Mouse (Mus musculus): ENCODE measurements around the gene Stxbp6.
A peak's percentile ranks its signal among the peaks of the same experiment; 100 is the strongest.

Stxbp6 gene

GRCm38 (mm10) chr12:44918929-44919328, 155.6 kb downstream of the Stxbp6 start:
- no peak for DNase-seq (ENCODE audit: low read depth, low spot score)

DNA sequence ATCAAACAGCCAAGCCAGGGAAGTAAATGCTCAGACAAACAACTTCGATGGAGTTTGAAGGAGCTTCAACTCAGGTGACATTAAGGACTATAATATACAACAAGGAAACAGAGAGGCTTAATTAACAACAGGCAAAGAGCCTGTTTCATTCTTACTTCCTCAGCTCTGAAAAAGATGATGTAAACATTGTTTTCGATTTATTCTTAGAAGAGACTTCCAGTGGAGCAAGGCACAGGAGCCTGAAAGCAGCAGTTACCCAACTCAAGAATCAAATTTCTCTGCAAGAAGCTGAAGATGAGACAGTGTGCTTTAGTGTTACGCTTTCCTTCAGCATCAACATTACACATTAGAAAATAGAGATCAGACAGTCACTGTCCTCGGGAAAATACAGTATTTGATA, 160.7 kb downstream of the Stxbp6 start:
- no peak for DNase-seq (ENCODE audit: low read depth, low spot score)

DNA sequence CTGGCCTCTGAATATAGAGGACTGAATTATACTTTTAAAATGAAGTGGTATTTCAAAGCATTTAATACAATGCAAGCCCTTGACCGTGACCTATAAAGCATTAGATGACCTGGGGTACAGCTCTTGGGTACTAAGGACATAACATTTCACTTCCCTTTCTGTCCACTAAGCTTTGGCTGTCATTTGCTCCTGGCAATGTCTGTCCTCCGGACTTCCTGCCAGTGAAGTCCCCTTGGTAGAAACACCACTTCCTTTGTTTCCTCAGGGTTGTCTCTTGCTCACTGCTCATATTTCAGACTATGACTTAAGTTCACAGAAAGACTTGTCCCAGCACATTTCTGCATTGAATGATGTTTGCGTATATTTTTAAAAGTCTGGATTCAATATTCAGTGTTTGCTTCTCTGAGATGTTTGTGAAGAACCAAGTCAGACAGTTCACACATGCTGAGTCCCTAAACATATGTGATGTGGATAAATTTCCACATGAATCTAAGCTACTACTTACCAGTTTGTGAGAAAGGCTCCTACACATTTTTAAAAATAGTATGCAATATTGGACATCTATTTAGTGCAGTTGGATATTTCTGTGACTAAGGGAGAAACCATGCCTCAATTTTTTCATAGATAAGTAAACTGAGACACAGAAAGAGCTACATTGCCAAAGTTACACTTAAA, 166.3 kb downstream of the Stxbp6 start:
- DNase-seq (ENCODE audit: low read depth, low spot score), result no peak

DNA sequence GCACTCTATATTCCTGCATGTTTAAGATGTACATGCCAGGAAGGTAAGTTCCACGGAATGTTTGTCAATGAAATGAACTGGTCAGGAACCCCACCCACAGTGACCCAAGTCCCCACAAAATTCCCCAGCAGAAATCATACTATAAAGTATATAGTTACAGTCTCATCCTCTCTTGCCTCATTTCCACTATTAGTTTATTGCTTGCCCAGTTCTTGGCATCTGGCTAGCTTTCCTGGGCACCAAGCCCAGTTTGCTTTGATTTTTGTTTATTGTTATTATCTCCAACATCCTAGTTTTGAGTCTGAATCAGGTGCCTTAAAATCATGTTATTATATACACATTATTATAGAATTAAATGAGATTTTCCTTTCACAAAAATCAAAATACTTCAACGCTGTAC, 168.5 kb downstream of the Stxbp6 start:
- no peak for DNase-seq (ENCODE audit: low read depth, low spot score)

DNA sequence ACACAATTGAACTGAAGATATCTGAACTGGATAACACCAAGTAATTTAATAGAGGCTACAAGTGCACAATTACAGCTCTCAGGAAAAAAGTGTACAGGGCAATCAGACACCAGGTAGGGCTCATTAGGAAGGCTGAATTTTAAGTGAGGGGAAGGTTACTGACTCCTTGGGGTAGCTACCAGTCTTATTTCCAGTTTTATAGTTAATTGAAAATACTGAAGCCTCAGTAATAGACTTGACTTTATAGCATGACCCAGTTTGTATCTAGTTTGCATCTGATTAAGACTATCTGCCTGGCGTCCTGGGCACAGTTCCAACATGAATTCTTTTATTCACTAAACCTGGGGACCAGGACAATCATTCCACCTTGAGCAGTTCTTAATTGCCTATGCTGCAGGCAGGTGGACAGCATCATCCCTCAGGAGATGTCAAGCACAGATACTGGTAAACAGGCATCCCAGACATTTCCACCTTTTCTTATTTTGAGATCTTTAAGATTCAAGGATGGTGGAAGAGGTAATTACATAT, 171.2 kb downstream of the Stxbp6 start:
- no peak for DNase-seq (ENCODE audit: low read depth, low spot score)

GRCm38 (mm10) chr12:44899173-44899870, 175.2 kb downstream of the Stxbp6 start:
- DNase-seq (ENCODE audit: low read depth, low spot score), result peak; percentile 21

GRCm38 (mm10) chr12:44896460-44896859, 178.0 kb downstream of the Stxbp6 start:
- DNase-seq (ENCODE audit: low read depth, low spot score), result no peak

- DNase-seq (ENCODE audit: low read depth, low spot score), result no peak
These were observed 184.7 kb downstream of the Stxbp6 start for GRCm38 (mm10) chr12:44889677-44890393.

- no peak for DNase-seq (ENCODE audit: low read depth, low spot score)
These were observed 187.7 kb downstream of the Stxbp6 start for GRCm38 (mm10) chr12:44886826-44887225.

DNA sequence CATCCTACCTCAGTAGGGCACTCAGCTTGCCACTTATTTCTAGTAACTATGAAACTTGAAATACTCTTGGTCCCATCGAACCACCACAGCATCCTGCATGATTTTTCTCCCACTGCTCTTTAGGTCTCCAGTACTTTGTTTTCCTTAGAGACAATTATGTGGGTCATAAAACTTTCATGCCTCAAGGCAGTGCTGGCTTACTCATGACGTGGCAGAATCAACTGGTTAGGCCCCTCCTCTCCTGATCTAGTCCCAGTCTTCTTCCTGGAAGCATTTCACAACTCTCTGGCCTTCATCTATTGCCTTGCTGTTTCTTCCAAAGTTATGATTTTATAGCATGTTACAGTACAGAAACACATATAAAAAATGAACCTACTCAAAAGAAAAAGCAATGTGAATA, 201.8 kb downstream of the Stxbp6 start:
- DNase-seq (ENCODE audit: low read depth, low spot score), result no peak

DNA sequence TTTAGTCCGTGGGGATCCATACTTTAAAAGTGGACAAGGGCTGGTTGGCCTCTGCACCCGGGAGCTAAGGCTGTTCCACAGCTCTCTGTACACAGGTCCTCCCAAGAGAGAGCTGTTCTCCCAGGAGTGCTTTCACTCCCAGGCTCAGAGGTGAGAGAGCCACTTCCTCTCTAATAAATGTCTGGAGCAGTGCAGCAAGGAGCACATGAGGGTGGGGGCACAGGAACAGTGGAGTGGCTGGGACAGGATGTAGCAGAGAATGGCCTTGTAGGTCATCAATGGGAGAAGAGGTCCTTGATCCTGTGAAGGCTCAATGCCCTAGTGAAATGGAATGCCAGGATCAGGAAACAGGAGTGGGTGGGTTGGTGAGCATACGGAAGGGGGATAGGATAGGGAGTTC, 209.1 kb downstream of the Stxbp6 start:
- DNase-seq (ENCODE audit: low read depth, low spot score), result no peak

GRCm38 (mm10) chr12:44859454-44859853, 215.1 kb downstream of the Stxbp6 start:
- peak; percentile 41 for DNase-seq (ENCODE audit: low read depth, low spot score)

DNA sequence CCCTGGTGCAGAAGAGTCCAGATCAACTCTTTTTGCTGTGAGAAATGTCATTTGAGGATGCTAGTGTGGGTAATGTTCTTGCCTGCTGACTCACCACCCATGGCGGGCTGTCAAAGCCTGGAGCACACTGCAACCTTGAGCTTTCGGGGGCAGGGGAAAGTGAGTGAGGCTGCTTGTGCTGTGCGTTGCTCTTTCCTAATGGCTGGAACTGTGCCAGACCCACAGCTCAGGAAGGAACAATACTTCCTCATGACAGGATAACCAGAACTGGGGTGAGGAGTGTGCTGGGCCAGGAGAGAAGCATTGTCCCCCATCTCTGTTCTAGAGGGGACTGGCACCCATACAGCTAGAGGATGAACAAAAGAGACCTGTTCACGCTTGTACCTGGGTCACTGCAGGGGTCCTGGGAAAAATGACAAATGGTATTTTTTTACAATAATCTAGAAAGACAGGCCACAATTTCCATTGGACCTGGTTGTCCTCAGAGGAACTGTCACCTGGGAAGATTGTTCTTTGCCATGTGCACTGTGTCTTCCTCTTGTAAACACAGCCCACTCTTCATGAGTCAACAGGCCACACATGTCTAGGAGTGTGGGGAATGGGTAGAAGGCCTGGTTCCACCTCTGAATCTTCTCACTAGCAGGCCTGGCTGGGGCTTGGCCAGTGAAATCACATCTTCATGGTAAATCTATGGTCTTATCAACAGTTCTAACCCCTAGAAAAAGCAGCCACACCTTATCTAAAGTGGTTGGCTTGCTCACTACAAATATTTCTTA, 216.2 kb downstream of the Stxbp6 start:
- peak; percentile 70 for DNase-seq (ENCODE audit: low read depth, low spot score)

- DNase-seq (ENCODE audit: low read depth, low spot score), result no peak
These were observed 222.5 kb downstream of the Stxbp6 start for GRCm38 (mm10) chr12:44852024-44852423.

DNA sequence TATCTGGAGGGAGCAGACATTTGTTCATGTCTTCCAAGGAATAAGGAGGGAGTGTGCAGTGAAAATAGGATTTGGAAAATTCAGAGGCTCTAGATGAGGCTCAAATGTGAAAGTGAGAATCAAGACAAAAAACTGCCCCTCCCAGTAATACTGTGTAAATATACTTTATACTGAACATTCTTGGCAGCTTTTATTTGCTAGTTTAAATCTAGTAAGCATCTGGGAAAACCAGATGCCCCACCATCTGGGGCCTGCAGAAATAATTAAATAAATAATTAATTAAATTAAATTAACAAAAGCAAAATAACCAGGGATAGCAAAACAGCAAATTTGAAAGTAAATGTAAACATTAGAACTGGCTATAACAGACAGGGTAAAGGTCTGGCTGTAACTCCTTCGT, 224.0 kb downstream of the Stxbp6 start:
- DNase-seq (ENCODE audit: low read depth, low spot score), result no peak

DNA sequence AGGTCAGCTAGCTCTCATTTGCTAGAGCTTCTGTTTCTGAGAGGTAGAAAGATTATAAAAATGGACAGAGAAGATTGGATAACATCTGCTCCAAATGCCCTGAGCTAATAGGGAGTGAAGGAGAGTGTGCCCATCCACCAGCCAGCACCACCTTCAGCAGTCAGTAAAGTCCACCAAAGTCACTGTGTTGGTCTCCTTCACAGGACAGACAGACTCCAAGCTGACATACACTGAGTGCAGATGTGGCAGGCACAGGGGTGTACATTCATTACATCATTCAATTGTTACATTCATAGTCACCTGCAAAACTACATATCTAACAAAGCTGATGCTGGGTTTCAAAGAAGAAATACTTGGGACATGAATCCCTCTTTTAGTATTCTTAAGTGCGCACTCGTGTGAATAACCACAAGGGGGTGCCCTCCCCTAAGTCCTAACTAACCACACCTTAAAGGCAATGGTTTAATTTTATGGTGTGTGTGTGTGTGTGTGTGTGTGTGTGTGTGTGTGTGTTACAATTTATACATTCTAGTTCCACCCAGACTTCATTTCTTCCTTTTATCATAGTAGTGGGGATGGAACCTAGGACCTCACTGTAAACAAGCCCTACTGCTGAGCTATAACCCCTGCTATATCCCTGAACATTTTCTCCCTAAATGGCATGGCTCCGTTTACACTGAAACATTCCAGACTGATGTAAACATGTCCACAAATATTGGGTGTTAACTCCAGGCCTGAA, 225.9 kb downstream of the Stxbp6 start:
- DNase-seq (ENCODE audit: low read depth, low spot score), result peak; percentile 21

GRCm38 (mm10) chr12:44840585-44840984, 233.9 kb downstream of the Stxbp6 start:
- DNase-seq (ENCODE audit: low read depth, low spot score), result no peak

DNA sequence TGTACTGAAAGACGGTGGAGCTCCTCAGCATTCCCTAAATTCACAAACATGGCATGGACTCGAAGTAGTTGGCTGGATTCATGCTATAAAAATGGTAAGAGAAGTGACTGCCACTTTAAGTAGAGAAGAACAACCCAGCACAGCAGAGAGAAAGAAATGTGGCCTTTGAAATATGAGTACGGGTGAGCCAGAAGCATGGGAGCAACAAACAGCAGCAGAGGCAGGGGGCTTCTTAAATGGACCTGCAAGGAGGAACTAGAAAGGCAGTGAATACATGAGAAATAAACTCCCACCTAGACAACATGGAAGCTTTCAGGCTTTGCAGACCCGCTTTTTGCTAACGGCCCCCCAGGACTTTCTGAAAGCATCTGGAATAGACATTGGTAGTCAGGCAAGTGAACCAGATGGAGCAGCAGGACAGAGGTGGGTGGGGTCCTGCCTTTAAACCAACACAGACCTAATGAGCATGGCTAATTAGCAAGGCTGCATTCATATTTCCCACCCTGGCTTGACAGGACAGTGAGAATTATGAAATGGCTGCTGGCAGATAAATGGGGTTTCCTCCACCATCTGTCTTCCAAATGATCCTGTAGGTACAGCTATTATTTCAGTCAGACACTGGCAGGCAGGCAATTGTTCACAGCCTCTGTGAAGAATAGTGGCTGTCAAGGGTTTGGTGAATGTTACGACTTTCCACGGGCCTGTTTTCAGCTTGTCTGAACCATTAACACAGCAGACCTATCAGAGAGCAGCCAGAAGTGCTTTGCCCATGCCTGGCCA, 234.7 kb downstream of the Stxbp6 start:
- no peak for DNase-seq (ENCODE audit: low read depth, low spot score)

DNA sequence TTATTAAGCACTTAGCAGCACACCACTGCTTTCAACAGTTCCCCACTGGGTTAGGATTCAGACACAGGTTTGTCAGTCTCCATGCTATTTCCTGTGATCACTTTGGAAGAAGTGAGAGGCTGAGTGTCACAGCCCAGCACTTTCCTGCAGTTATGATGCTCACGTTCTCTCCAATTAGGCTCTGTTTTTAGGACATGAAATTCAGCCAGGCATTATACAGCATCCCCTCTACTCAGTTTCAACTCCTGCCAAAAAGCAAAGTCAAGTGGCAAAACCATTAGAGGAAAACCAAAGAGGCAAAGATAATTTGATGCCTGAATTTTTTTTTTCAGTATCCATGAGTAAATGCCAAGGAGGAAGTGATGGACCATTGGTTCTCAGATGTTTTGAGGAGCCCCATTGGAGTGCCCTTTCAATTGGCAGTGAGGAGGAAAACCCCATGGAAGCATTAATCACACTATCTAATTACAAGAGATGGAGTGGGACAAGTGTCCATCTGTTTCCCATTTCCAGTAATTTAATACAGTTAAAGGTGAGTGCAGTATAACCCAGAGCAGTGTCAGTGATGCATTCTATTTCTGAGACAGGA, 238.5 kb downstream of the Stxbp6 start:
- DNase-seq (ENCODE audit: low read depth, low spot score), result no peak

DNA sequence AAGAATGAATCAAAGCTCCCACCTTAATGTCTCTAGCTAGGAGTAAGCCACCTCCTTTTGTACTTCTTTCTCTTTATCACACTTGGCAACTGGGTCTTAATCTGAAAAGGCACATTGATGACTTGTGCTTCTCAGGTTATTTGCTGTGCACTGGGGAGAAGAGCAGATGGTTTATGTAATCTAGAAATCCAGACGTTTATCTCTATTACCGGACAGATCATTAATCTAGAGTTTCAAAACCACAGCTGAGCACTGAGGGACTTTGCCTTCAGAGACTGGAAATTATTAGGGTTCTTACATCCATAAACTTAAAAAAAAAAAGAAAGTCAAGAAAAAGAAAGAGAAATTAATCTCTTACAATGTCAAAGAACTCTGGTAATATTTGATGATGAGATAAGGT, 262.6 kb downstream of the Stxbp6 start:
- no peak for DNase-seq (ENCODE audit: low read depth, low spot score)

All from skeletal muscle tissue, adult 2 months (tissue).